Mouse (Mus musculus) forebrain, postnatal 0 days (tissue): ENCODE results near the gene Clk2. TPM values are rescaled to one million over a fixed set of nuclear protein-coding genes. Genes with fewer than 3 reads are reported as not detected.

Experiments used
- ATAC-seq: fragments of 200-750 bp; cut with Nextera tagmentation; 2 replicates; pipeline ENCODE4 v1.8.0; 2017; ENCODE audit warnings: mild to moderate bottlenecking, moderate library complexity
- DNase-seq: peaks from one replicate; pipeline ENCODE4 v3.0.0-alpha.2; 2015
- H3K27ac ChIP-seq: fragments of 300-500 bp; sonication (generic); 2 replicates; pipeline ENCODE4 v1.5.1; 2014; ENCODE audit warnings: low read depth, mild to moderate bottlenecking, antibody characterized with exemption, low read length, moderate library complexity, mixed read lengths
- H3K27me3 ChIP-seq: fragments of 300-500 bp; sonication (generic); 2 replicates; pipeline ENCODE4 v1.6.1; 2014; ENCODE audit warnings: mild to moderate bottlenecking, low read length, mixed read lengths; ENCODE audit not compliant: insufficient read depth
- H3K36me3 ChIP-seq: fragments of 300-500 bp; sonication (generic); 2 replicates; pipeline ENCODE4 v1.6.1; 2014; ENCODE audit warnings: mild to moderate bottlenecking, moderate library complexity; ENCODE audit not compliant: insufficient read depth
- H3K4me1 ChIP-seq: fragments of 300-500 bp; sonication (generic); 2 replicates; pipeline ENCODE4 v1.6.1; 2014; ENCODE audit warnings: antibody characterized with exemption; ENCODE audit not compliant: insufficient read depth
- H3K4me2 ChIP-seq: fragments of 300-500 bp; sonication (generic); 2 replicates; pipeline ENCODE4 v1.6.1; 2014; ENCODE audit warnings: low read depth, mild to moderate bottlenecking, moderate library complexity
- H3K4me3 ChIP-seq: fragments of 300-500 bp; sonication (generic); 2 replicates; pipeline ENCODE4 v1.5.1; 2014; ENCODE audit warnings: low read depth, low read length, mixed read lengths
- H3K9ac ChIP-seq: fragments of 300-500 bp; sonication (generic); 2 replicates; pipeline ENCODE4 v1.6.1; 2014; ENCODE audit warnings: mild to moderate bottlenecking
- H3K9me3 ChIP-seq: fragments of 300-500 bp; sonication (generic); 2 replicates; pipeline ENCODE4 v1.6.1; 2016; ENCODE audit warnings: low read length
- CTCF ChIP-seq: sonication (generic); IDR thresholded peaks from 2 replicates; pipeline ENCODE4 v1.5.1; 2016; ENCODE audit warnings: antibody characterized with exemption, control low read depth, low read depth
- WGBS: fragments of 180-500 bp; shearing (Covaris S2); extraction: QIAGEN DNeasy Blood & Tissue Kit; methylation state at CpG from one replicate; pipeline ENCODE4 v1.1.7; 2014; 5-methylcytosine and 5-hydroxymethylcytosine counted together
- polyA plus RNA-seq: library from polyadenylated mRNA; unstranded; fragments of >200 nt; fragmentation: Nextera tagmentation; extraction: Ambion mirVana; gene quantifications from 2 replicates; pipeline ENCODE4 v1.2.1, GENCODE M21; 2015
- total RNA-seq: library from RNA; depleted of rRNA; stranded (reverse); fragments of >200 nt; gene quantifications from 2 replicates; pipeline ENCODE4 v1.2.3, GENCODE M21; 2014

Clk2 gene
- total and polyA plus RNA-seq, 2 experiments from 2014 or later, result 12.8 to 43.1 TPM

- DNase-seq (no peak), ATAC-seq (0 out of 2 replicates have a peak, but pooled peaks have one; percentile 2)
- TF ChIP-seq CTCF, result no peak
- Histone ChIP-seq H3K9ac (peak overlapping the region; percentile 85), H3K27ac (peak overlapping the region; percentile 89), H3K4me1 (peaks cover 23% of the 10 kb centered on the region), H3K9me3 (no peaks in the 10 kb centered on the region), H3K27me3 (no peaks in the 10 kb centered on the region), H3K36me3 (peaks cover 40% of the 10 kb centered on the region), H3K4me2 (peak overlapping the region; percentile 93), H3K4me3 (peak overlapping the region; percentile 65)
- 48% methylated on average over 7 of the region's 7 CpGs for WGBS
Observed at GRCm38 (mm10) chr3:89182531-89183057, 18.0 kb downstream of the Clk2 start.

- TF ChIP-seq CTCF, result peak; percentile 34; the same call in 1 of the 2 replicates
- Histone ChIP-seq H3K27me3 (no peaks in the 10 kb centered on the region), H3K9me3 (no peaks in the 10 kb centered on the region), H3K27ac (peak within 1 kb of the TSS; percentile 89), H3K36me3 (peaks cover 47% of the 10 kb centered on the region), H3K4me3 (peak within 1 kb of the TSS; percentile 65), H3K4me2 (peak within 1 kb of the TSS; percentile 93), H3K4me1 (peaks cover 20% of the 10 kb centered on the region), H3K9ac (peak within 1 kb of the TSS; percentile 85)
- DNase-seq, result peak; percentile 90
- WGBS, result 5% methylated on average over 39 of the region's 39 CpGs
- peak; percentile 98 for ATAC-seq
Observed at GRCm38 (mm10) chr3:89183058-89183958, 18.7 kb downstream of the Clk2 start, which contains the start of gene Fam189b. Gene Fam189b (plus strand): TSS chr3:89183143.

GRCm38 (mm10) chr3:89183959-89184315 lies 19.3 kb downstream of the Clk2 start:
- peak overlapping the region; percentile 89 for H3K27ac ChIP-seq
- 62% methylated on average over 6 of the region's 6 CpGs for WGBS
- H3K9ac ChIP-seq, result peak overlapping the region; percentile 85
- DNase-seq, result peak; percentile 39
- peak overlapping the region; percentile 93 for H3K4me2 ChIP-seq
- H3K4me3 ChIP-seq, result peak overlapping the region; percentile 65
- no peak for ATAC-seq
- H3K27me3 ChIP-seq, result no peaks in the 10 kb centered on the region
- H3K4me1 ChIP-seq, result peaks cover 15% of the 10 kb centered on the region; the same call in 1 of the 2 replicates
- no peaks in the 10 kb centered on the region for H3K9me3 ChIP-seq
- no peak for TF ChIP-seq CTCF
- peaks cover 51% of the 10 kb centered on the region for H3K36me3 ChIP-seq

GRCm38 (mm10) chr3:89187197-89187596 lies 22.6 kb downstream of the Clk2 start:
- ATAC-seq (no peak), DNase-seq (no peak)
- 35% methylated on average over 23 of the region's 23 CpGs for WGBS
- Histone ChIP-seq H3K4me1 (peaks cover 15% of the 10 kb centered on the region; the same call in 1 of the 2 replicates), H3K27ac (no peak overlapping the region), H3K9me3 (no peaks in the 10 kb centered on the region), H3K9ac (no peak overlapping the region), H3K27me3 (no peaks in the 10 kb centered on the region), H3K4me3 (no peak overlapping the region), H3K4me2 (no peak overlapping the region), H3K36me3 (peaks cover 22% of the 10 kb centered on the region)
- no peak for TF ChIP-seq CTCF

GRCm38 (mm10) chr3:89187690-89188477 lies 23.3 kb downstream of the Clk2 start:
- no peak overlapping the region for H3K4me2 ChIP-seq
- ATAC-seq (no peak), DNase-seq (no peak)
- no peak for TF ChIP-seq CTCF
- H3K27me3 ChIP-seq, result no peaks in the 10 kb centered on the region
- WGBS, result 54% methylated on average over 18 of the region's 18 CpGs
- H3K9ac ChIP-seq, result no peak overlapping the region
- no peak overlapping the region for H3K27ac ChIP-seq
- H3K4me1 ChIP-seq, result peaks cover 15% of the 10 kb centered on the region; the same call in 1 of the 2 replicates
- no peaks in the 10 kb centered on the region for H3K9me3 ChIP-seq
- H3K4me3 ChIP-seq, result no peak overlapping the region
- peaks cover 19% of the 10 kb centered on the region for H3K36me3 ChIP-seq

- H3K27me3 ChIP-seq, result no peaks in the 10 kb centered on the region
- H3K9ac ChIP-seq, result no peak overlapping the region
- no peak for TF ChIP-seq CTCF
- peaks cover 14% of the 10 kb centered on the region; the same call in 1 of the 2 replicates for H3K4me1 ChIP-seq
- peaks cover 19% of the 10 kb centered on the region for H3K36me3 ChIP-seq
- H3K9me3 ChIP-seq, result no peaks in the 10 kb centered on the region
- H3K27ac ChIP-seq, result no peak overlapping the region
- DNase-seq (no peak), ATAC-seq (no peak)
- H3K4me3 ChIP-seq, result no peak overlapping the region
- no peak overlapping the region for H3K4me2 ChIP-seq
- 66% methylated on average over 12 of the region's 12 CpGs for WGBS
Observed at GRCm38 (mm10) chr3:89188478-89188875, 23.9 kb downstream of the Clk2 start.
